Mouse (Mus musculus) liver, adult 2 months (tissue): Measurements from ENCODE around the gene Dlg2. TPM values are rescaled to one million over a fixed set of nuclear protein-coding genes. Genes with fewer than 3 reads are reported as not detected.

Source experiments
- DNase-seq: peaks from one replicate; pipeline ENCODE4 v3.0.0-alpha.2; 2011; ENCODE audit warnings: low read depth, low spot score; ENCODE audit errors: extremely low read depth
- H3K27ac ChIP-seq: fragments of 200-500 bp; replicated peaks from 2 replicates; pipeline ENCODE4 v1.5.1; 2012; ENCODE audit warnings: low read depth, mild to moderate bottlenecking, control low read depth, inconsistent platforms, low read length; ENCODE audit not compliant: insufficient read depth
- H3K27me3 ChIP-seq: fragments of 200-500 bp; 2 replicates; pipeline ENCODE4 v1.6.1; 2012; ENCODE audit warnings: mild to moderate bottlenecking, moderate library complexity, low read length, inconsistent platforms; ENCODE audit not compliant: control insufficient read depth, insufficient read depth
- H3K36me3 ChIP-seq: fragments of 200-500 bp; 2 replicates; pipeline ENCODE4 v1.6.1; 2012; ENCODE audit warnings: low read length, inconsistent platforms; ENCODE audit not compliant: control insufficient read depth, insufficient read depth
- H3K4me1 ChIP-seq: fragments of 200-500 bp; 2 replicates; pipeline ENCODE4 v1.6.1; 2011; ENCODE audit warnings: low read length; ENCODE audit not compliant: control insufficient read depth, insufficient read depth
- H3K4me3 ChIP-seq: fragments of 200-500 bp; 2 replicates; pipeline ENCODE4 v1.5.1; 2011; ENCODE audit warnings: low read depth, mild to moderate bottlenecking, control low read depth, low read length, moderate library complexity; ENCODE audit not compliant: insufficient read depth
- H3K79me2 ChIP-seq: fragments of 200-500 bp; 2 replicates; pipeline ENCODE4 v1.6.1; 2012; ENCODE audit warnings: inconsistent platforms, mild to moderate bottlenecking, low read length, moderate library complexity; ENCODE audit not compliant: control insufficient read depth, insufficient read depth
- H3K9ac ChIP-seq: fragments of 200-500 bp; 2 replicates; pipeline ENCODE4 v1.6.1; 2012; ENCODE audit warnings: low read depth, mild to moderate bottlenecking, control low read depth, inconsistent platforms, low read length
- CTCF ChIP-seq: fragments of 200-500 bp; IDR thresholded peaks from 2 replicates; pipeline ENCODE4 v1.5.1; 2011; ENCODE audit warnings: low read depth, low read length, control low read depth
- POLR2A ChIP-seq: fragments of 200-500 bp; IDR thresholded peaks from 2 replicates; pipeline ENCODE4 v1.6.1; 2011; ENCODE audit warnings: low read length, control low read depth; ENCODE audit not compliant: insufficient read depth; ENCODE audit errors: extremely low read depth
- WGBS: fragments of 180-500 bp; shearing (Covaris S2); methylation state at CpG from one replicate; pipeline ENCODE4 v1.1.7; 2018; 5-methylcytosine and 5-hydroxymethylcytosine counted together
- polyA plus RNA-seq: library from polyadenylated mRNA; depleted of rRNA; stranded (reverse); fragments of >200 nt; gene quantifications from 2 replicates; pipeline ENCODE4 v1.2.3, GENCODE M21; 2012; rRNA removed
- total RNA-seq: library from RNA; depleted of rRNA; stranded (reverse); fragments of >200 nt; gene quantifications from 2 replicates; pipeline ENCODE4 v1.2.3, GENCODE M21; 2014; rRNA removed

The Dlg2 gene
- total and polyA plus RNA-seq, 2 experiments: 0.65 TPM; not detected in 1

- Histone ChIP-seq H3K27ac (no peak overlapping the region), H3K27me3 (no peaks in the 10 kb centered on the region), H3K4me1 (no peaks in the 10 kb centered on the region), H3K9ac (no peak overlapping the region), H3K36me3 (no peaks in the 10 kb centered on the region), H3K79me2 (no peaks in the 10 kb centered on the region), H3K4me3 (no peak overlapping the region)
- DNase-seq: no peak
- WGBS: 87% methylated on average over 2 of the region's 2 CpGs
- TF ChIP-seq POLR2A (no peak), CTCF (no peak)
Measured at GRCm38 (mm10) chr7:92479748-92480147, 2003.3 kb downstream of the Dlg2 start.

DNA sequence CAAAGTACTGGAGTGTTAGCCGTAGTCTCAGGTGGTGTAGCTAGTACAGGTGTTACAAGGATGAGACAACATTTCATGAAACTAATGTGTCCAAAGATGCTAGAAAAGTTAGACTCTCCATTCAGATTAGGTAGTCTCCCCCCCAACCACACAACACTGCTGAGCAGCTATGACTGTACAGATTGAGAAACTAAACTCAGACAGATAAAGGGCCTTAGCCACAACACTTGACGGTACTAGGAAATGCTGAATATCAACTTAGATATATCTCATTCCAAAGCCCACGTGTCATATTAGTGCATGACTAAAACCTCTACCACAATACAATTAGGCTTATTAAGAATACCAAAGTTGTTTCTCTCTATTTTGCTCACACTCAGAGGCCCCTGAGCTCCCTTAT lies 2006.9 kb downstream of the Dlg2 start:
- no peaks in the 10 kb centered on the region for H3K36me3 ChIP-seq
- no peak for DNase-seq
- H3K9ac ChIP-seq: no peak overlapping the region
- H3K27me3 ChIP-seq: no peaks in the 10 kb centered on the region
- H3K4me3 ChIP-seq: no peak overlapping the region
- H3K4me1 ChIP-seq: no peaks in the 10 kb centered on the region
- no peak for TF ChIP-seq CTCF
- TF ChIP-seq POLR2A: no peak
- 81% methylated on average over 3 of the region's 3 CpGs for WGBS
- H3K27ac ChIP-seq: no peak overlapping the region
- H3K79me2 ChIP-seq: no peaks in the 10 kb centered on the region

GRCm38 (mm10) chr7:92485881-92486710 lies 2009.6 kb downstream of the Dlg2 start:
- no peak for DNase-seq
- WGBS: 70% methylated on average over 3 of the region's 3 CpGs
- no peaks in the 10 kb centered on the region for H3K79me2 ChIP-seq
- no peak for TF ChIP-seq CTCF
- no peak for TF ChIP-seq POLR2A
- no peaks in the 10 kb centered on the region for H3K36me3 ChIP-seq
- H3K4me1 ChIP-seq: no peaks in the 10 kb centered on the region
- no peaks in the 10 kb centered on the region for H3K27me3 ChIP-seq
- no peak overlapping the region for H3K9ac ChIP-seq
- H3K27ac ChIP-seq: no peak overlapping the region
- no peak overlapping the region for H3K4me3 ChIP-seq

DNA sequence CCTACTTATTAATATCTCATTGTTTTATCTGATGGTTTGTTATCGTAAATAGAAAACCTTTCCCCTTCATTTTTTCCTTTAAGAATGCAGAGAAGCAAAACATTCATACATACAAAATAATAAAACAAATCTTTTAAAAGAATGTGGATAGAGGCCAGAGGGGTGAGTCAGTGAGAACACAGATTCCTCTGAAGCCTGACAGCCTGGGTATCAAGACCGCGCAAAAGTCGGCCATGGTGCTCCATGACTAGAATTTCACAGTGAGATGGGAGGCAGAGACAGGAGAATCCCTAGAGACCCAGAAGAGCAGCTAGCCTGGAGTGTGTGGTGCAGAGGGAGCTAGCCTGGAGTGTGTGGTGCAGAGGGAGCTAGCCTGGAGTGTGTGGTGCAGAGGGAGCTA lies 2010.4 kb downstream of the Dlg2 start:
- 90% methylated on average over 4 of the region's 4 CpGs for WGBS
- TF ChIP-seq POLR2A (no peak), CTCF (no peak)
- H3K79me2 ChIP-seq: no peaks in the 10 kb centered on the region
- no peaks in the 10 kb centered on the region for H3K4me1 ChIP-seq
- no peaks in the 10 kb centered on the region for H3K36me3 ChIP-seq
- no peak overlapping the region for H3K4me3 ChIP-seq
- no peak overlapping the region for H3K9ac ChIP-seq
- no peak overlapping the region for H3K27ac ChIP-seq
- H3K27me3 ChIP-seq: no peaks in the 10 kb centered on the region
- DNase-seq: no peak

GRCm38 (mm10) chr7:92492262-92492661 lies 2015.8 kb downstream of the Dlg2 start:
- 93% methylated on average over 1 of the region's 1 CpGs for WGBS

DNA sequence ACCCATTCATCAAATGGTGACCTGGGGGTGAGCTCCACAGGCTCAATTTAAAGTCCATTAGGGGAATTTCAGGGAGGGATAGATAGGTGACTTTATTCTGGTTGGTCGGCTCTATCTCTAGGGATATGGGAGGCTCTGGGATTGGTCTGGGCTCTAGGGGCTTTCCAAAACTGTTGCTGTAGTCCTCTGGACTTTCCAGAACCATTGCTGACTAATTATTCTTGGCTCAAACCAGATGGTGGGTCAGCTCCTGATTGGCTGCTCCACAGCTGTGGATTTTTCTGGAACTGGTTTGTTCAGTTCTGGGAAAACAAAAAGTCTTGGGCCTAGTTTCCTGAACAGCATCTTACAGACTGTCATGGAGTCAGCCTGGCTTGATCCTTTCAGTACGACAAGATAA lies 2017.0 kb downstream of the Dlg2 start:
- 84% methylated on average over 2 of the region's 2 CpGs for WGBS
- H3K36me3 ChIP-seq: no peaks in the 10 kb centered on the region
- TF ChIP-seq POLR2A: no peak
- no peak for TF ChIP-seq CTCF

More at GRCm38 (mm10) chr7:92492262-92492661, 2015.8 kb downstream of the Dlg2 start:
- no peak overlapping the region for H3K27ac ChIP-seq
- H3K9ac ChIP-seq: no peak overlapping the region
- no peaks in the 10 kb centered on the region for H3K36me3 ChIP-seq
- no peak for DNase-seq
- H3K4me1 ChIP-seq: no peaks in the 10 kb centered on the region
- H3K27me3 ChIP-seq: no peaks in the 10 kb centered on the region
- TF ChIP-seq CTCF: no peak
- no peak for TF ChIP-seq POLR2A
- H3K79me2 ChIP-seq: no peaks in the 10 kb centered on the region
- no peak overlapping the region for H3K4me3 ChIP-seq

More for the DNA sequence above, 2017.0 kb downstream of the Dlg2 start:
- Histone ChIP-seq H3K4me3 (no peak overlapping the region), H3K4me1 (no peaks in the 10 kb centered on the region), H3K79me2 (no peaks in the 10 kb centered on the region), H3K27ac (no peak overlapping the region), H3K9ac (no peak overlapping the region), H3K27me3 (no peaks in the 10 kb centered on the region)
- DNase-seq: no peak

Other genes with a start within 250 kb of the Dlg2 start
- not detected in 2 replicates for gene Ccdc83, start 210.9 kb upstream of the Dlg2 start, total RNA-seq
- not detected in 2 replicates for gene Ccdc83, start 210.9 kb upstream of the Dlg2 start, polyA plus RNA-seq
- gene Sytl2, start 174.4 kb upstream of the Dlg2 start, total RNA-seq: 0.74 and 1.3 TPM in 2 replicates
- gene Sytl2, start 174.4 kb upstream of the Dlg2 start, polyA plus RNA-seq: 0.47 and 0.53 TPM in 2 replicates
- 0.07 and 0.09 TPM in 2 replicates for gene Ccdc89, start 50.1 kb upstream of the Dlg2 start, total RNA-seq
- 0.09 TPM in 1 of 2 replicates, not detected in the other for gene Ccdc89, start 50.1 kb upstream of the Dlg2 start, polyA plus RNA-seq
- 38.1 and 40.7 TPM in 2 replicates for gene Crebzf, start 33.9 kb upstream of the Dlg2 start, total RNA-seq
- gene Crebzf, start 33.9 kb upstream of the Dlg2 start, polyA plus RNA-seq: 18.3 and 21.0 TPM in 2 replicates
- gene Tmem126a, start 19.4 kb upstream of the Dlg2 start, total RNA-seq: 67.5 and 68.2 TPM in 2 replicates
- 25.0 and 28.5 TPM in 2 replicates for gene Tmem126a, start 19.4 kb upstream of the Dlg2 start, polyA plus RNA-seq
- gene Tmem126b, start 671 bp upstream of the Dlg2 start, total RNA-seq: 19.3 and 22.5 TPM in 2 replicates
- gene Tmem126b, start 671 bp upstream of the Dlg2 start, polyA plus RNA-seq: 6.2 and 7.2 TPM in 2 replicates